Mouse (Mus musculus): ENCODE data around the gene Papola.

The Papola gene

DNA sequence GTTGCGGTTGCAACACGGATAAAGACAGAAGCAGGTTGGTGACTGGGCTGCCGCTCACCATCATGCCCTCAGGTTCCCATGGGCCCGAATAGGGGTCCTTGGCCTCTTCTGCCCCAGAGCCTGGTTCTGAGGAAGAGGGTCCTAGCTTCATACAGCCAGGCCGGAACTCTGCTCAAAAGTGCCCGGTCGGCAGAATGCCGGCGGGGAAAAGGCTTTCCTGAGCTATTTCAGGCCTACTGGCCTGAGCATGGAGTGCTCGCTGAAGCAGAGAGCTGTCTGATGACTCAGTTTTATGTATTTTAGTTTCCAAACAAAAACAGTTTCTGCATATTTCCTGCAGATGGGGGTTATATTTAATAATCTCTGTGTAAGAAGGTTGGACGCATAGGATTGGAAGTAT is 78.9 kb downstream of the Papola start:
- no peak for DNase-seq (ENCODE audit: low spot score)

DNA sequence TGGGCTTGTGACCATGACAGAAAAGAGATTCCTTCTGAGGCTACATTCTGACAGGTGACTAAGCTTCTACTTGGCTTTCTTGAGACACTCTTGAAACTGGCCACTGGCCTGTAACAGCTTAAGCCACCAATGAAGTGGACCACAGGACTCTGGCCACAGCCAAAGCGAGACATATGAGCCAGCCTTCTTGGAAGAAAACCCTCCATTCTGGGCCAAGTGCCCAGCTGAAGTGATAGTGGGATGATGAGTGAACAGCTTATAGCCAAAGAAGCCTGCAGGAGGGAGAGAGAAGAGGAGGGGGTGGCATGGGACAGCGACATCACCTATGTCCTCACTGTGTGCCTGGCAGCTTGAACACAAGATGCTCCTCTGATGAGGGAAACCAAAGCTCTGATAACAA is 83.2 kb downstream of the Papola start:
- no peak for DNase-seq (ENCODE audit: low spot score)

DNA sequence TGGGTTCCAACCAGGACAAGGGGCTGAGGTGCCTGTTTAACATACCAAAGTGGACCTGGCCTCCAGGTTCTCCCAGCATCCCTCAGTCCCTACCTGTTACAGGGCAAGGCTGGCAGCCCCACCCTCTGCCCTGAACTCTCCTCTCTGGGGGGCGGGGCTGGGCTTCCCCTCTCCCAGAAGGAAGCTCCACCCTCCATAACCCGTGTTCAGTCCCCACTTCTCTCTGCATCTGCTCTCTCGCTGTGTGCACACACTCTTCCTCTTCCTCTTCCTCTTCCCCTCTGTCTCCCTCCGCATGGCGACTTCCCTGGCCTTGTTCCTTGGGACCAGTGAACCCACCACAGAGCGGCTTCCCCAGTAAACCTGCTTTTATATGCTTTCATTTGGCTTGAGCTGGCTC is 84.7 kb downstream of the Papola start:
- no peak for DNase-seq (ENCODE audit: low spot score)

DNA sequence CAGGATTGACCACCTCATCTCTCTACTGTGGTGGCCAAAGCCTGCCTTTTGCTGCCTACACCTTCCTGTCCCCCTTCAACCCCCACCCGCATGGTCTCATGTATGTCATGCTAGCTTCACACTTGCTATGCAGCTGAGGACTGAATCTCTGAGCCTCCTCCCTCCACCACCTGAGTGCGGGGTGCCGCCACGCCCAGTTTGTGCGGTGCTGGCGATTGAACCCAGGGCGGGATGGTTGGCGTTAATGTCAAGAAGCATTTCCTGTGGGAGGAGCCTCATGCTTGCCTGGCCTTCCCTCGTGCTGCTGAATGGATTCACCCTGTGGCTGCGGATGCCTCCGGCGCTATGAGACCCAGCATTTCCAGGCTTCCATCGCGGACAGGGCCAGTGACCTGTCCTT is 85.2 kb downstream of the Papola start:
- DNase-seq (ENCODE audit: low spot score) = no peak

DNA sequence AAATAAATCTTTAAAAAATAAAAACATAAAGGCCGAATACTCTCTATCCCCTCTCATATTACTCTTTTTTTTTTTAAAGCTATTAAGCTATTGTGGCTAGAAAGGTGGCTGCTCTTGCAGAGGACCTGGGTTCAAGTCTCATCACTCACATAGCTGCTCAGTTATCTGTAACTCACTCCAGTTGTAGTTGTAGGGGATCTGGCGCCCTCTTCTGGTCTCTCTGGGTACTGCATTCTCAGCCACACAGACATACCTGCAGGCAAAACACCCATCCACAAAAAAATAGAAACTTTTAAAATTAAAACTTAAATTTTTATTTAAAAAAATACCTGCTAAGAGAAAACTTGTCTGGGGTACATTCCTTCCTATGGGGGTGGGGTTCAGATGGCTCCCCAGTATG is 88.8 kb downstream of the Papola start:
- DNase-seq (ENCODE audit: low spot score) = no peak

DNA sequence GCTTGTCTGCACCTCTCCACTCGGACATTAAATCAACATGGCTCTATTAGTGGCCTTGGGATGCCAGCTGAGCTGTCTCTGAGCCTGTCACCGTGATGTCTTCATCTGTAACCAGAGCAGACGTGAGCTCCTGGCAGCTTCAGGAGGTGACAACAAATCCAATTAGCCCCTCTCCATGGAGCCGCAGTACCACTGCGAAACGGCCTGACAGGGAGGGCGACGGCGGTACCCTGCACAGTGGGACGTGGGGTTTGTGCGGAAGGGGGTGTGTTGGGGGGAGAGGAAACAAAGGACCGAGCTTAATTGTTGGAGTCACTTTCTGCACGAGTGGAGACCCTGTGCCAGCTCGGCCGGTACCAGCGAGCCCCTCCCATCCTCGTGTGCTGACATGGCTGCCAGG is 90.6 kb downstream of the Papola start:
- no peak for DNase-seq (ENCODE audit: low spot score)

DNA sequence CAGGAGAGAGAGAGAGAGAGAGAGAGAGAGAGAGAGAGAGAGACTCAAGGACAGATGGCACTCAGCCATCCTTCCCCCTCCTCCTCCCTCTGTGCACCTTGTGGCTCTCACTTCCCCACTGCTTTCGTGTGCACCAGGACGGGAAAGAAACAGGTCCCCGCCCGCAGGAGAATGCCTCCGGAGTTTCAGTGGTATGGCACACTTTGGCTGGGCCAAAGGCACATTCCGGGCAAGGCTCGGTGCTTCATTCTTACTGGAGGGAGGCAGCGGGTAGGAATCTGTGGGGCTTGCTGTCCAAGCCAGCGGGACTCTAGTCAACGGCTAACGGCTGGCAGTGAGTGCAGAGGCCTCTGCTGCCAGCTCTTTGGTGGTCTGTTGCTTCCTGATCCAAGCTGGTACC is 92.0 kb downstream of the Papola start:
- no peak for DNase-seq (ENCODE audit: low spot score)

DNA sequence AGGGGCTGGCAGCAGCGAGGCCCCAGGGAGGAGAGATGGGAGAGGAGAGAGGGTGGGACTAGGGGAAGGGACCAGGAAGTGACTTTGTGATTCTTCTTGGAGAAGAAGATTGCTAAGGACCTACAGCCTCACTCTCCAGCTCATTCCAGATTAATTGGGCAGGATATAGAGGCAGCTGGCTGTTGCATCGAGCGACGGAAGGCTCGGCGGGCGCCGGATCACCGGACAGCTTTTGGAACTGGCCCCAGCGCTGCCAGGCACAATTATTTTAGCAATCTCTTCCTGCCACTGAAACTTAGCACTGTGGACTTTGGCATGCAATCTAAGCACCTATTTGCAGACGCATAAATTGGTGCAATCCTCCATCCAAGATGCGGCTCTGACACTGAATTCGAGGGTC is 92.4 kb downstream of the Papola start:
- DNase-seq (ENCODE audit: low spot score) = no peak

DNA sequence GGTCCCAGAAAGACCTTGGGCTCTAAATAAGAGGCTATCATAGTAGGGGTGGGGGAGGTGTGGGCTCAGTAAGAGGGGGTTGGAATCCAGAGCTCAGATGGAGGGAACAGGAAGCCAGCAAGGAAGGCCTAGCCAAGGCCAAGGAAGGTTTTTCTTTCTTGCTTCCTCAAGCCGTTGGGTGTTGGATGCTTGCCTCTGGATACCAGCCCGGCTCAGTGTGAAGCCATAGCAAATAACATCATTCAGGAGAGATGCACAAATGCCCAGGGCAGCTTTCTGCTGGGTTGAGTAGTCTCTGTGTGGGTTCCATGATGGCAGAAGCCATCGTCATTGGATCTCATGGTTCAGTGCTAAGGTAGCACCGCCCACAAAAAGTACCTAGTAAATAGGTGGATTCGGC is 94.3 kb downstream of the Papola start:
- no peak for DNase-seq (ENCODE audit: low spot score)

DNA sequence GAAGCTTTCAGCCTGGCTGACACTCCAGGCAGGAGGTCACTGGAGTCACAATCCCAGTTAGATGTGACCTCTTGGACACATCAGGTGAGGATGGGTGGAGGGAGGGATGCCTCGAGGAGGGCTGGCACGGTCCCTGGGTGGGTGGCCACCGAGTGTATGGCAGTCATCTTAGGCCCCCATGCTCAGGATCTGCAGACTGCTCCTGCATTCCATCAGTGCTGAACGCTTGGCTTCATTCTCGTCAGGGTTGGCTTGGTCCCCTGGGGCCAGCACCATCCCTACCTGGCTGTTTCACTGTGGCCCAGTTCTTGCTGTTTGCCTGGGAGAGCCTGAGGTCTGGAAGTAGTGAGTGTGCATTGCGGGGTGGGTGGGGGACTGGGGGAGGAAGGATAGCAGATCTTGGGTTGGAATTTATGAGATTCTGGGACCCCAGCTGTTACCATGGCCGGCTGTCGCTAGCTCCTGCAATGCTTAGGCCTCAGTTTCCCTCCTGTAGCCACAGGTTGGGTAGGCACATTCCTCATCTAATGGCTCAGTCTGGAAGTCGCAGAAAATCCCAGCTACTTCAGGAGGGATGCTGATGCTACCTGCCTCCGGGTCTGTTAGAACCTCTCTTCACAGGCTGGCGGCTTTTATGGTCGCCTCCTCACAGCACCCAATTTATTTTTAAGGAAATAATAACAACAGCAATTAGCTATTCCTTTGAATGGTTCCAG is 99.5 kb downstream of the Papola start:
- DNase-seq (ENCODE audit: low spot score) = no peak

DNA sequence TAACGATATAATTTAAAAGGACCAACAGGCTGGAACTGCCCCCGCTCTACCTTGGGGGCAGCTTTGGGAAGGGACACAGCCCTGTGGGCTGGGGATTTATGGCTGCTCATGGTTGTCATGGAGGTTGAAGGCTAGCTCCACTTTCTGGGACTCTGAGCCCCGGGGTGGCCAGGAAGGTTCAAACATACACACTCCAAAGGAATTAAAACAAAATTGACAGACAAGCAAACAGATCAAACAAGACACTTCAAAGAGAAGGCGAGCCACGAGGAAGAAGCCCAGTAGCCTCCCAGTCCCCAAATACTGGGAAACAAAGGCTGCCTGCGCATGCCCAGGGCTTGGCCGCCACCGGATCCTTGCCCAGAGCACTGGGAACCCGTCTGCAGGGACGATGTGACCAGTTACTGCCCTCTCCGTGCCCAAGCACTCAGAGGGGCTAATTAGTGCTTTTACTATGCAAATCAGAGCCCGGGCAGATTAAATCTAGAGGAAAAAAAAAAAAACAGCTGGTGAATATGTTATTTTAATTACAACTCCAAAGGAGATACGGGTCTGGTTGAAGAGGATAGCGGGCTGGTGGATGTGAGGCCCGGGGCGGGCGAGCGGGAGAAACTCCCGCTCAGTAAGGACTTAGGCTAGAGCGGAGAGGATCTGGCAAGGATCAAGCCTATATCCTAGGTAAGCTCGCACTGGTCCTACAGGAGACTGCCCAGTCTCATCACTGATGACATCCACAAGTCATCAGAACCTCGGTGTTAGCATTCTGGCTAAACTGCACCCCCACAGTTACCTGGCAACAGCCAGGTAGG is 100.2 kb downstream of the Papola start:
- no peak for DNase-seq (ENCODE audit: low spot score)
